Mouse (Mus musculus): Measurements from ENCODE around the gene Sh3gl3. TPM values are rescaled to one million over a fixed set of nuclear protein-coding genes. Genes with fewer than 3 reads are reported as not detected.

Gene Sh3gl3
- polyA plus RNA-seq (2017; shearing (Covaris generic)) = 24.2 TPM

GRCm38 (mm10) chr7:82173540-82173939 is at the start of gene Sh3gl3:
TSS of gene Sh3gl3 (plus strand) at chr7:82173840.

GRCm38 (mm10) chr7:82335211-82336121 is 161.8 kb downstream of the Sh3gl3 start, which contains the start of gene Adamtsl3:
TSS of gene Adamtsl3 (plus strand) at chr7:82335694.

Other genes starting within 250 kb of the Sh3gl3 start
- 15.8 TPM for gene Hdgfl3, start 239.4 kb upstream of the Sh3gl3 start, polyA plus RNA-seq (2017; shearing (Covaris generic))
- not detected for gene Bnc1, start 181.5 kb upstream of the Sh3gl3 start, polyA plus RNA-seq (2017; shearing (Covaris generic))
- not detected for gene Adamtsl3, start 161.9 kb downstream of the Sh3gl3 start, polyA plus RNA-seq (2017; shearing (Covaris generic))

Measured in CD4-positive, CD25-positive, alpha-beta regulatory T cell (primary cell).